Mouse (Mus musculus) skeletal muscle tissue, adult 2 months (tissue): ENCODE data around the gene Spata2.

Source experiments
- DNase-seq: peaks from one replicate; pipeline ENCODE4 v3.0.0-alpha.2; 2012; ENCODE audit warnings: low read depth, low spot score

Gene Spata2

GRCm38 (mm10) chr2:167483081-167483826 is 9.4 kb downstream of the Spata2 start:
- DNase-seq: no peak

GRCm38 (mm10) chr2:167482681-167483080 is 10.0 kb downstream of the Spata2 start:
- no peak for DNase-seq

- DNase-seq: no peak
Measured at GRCm38 (mm10) chr2:167479501-167479900, 13.2 kb downstream of the Spata2 start.

GRCm38 (mm10) chr2:167478128-167478527 is 14.6 kb downstream of the Spata2 start:
- no peak for DNase-seq

GRCm38 (mm10) chr2:167476762-167477161 is 15.9 kb downstream of the Spata2 start:
- no peak for DNase-seq

GRCm38 (mm10) chr2:167476200-167476688 is 16.4 kb downstream of the Spata2 start:
- peak; percentile 52 for DNase-seq

- no peak for DNase-seq
Measured at GRCm38 (mm10) chr2:167475596-167475995, 17.1 kb downstream of the Spata2 start.

GRCm38 (mm10) chr2:167474218-167474617 is 18.5 kb downstream of the Spata2 start:
- no peak for DNase-seq

GRCm38 (mm10) chr2:167471585-167471984 is 21.1 kb downstream of the Spata2 start:
- DNase-seq: peak; percentile 69

- DNase-seq: no peak
Measured at GRCm38 (mm10) chr2:167470611-167471010, 22.1 kb downstream of the Spata2 start.

- DNase-seq: no peak
Measured at GRCm38 (mm10) chr2:167468444-167468843, 24.2 kb downstream of the Spata2 start.

GRCm38 (mm10) chr2:167467214-167467613 is 25.5 kb downstream of the Spata2 start:
- DNase-seq: no peak

- peak; percentile 75 for DNase-seq
Measured at GRCm38 (mm10) chr2:167465951-167466350, 26.7 kb downstream of the Spata2 start.

GRCm38 (mm10) chr2:167463802-167464201 is 28.9 kb downstream of the Spata2 start:
- DNase-seq: no peak

GRCm38 (mm10) chr2:167462954-167463353 is 29.7 kb downstream of the Spata2 start:
- DNase-seq: peak; percentile 56

GRCm38 (mm10) chr2:167459071-167459865 is 33.4 kb downstream of the Spata2 start:
- DNase-seq: no peak

GRCm38 (mm10) chr2:167458548-167458947 is 34.1 kb downstream of the Spata2 start:
- peak; percentile 48 for DNase-seq

GRCm38 (mm10) chr2:167457213-167457612 is 35.5 kb downstream of the Spata2 start:
- DNase-seq: no peak

GRCm38 (mm10) chr2:167456361-167457020 is 36.2 kb downstream of the Spata2 start:
- DNase-seq: no peak

GRCm38 (mm10) chr2:167453814-167454213 is 38.9 kb downstream of the Spata2 start:
- no peak for DNase-seq

GRCm38 (mm10) chr2:167450647-167451046 is 42.0 kb downstream of the Spata2 start:
- no peak for DNase-seq
